Mouse (Mus musculus) ES-E14 (cell line): ENCODE measurements around the gene Epha4.

Source experiments
- MAFK ChIP-seq: IDR thresholded peaks from 2 replicates; pipeline ENCODE4 v1.6.1; 2014; ENCODE audit warnings: mild to moderate bottlenecking, low read depth, low read length, inconsistent platforms; ENCODE audit not compliant: insufficient read depth
- ZC3H11A ChIP-seq: IDR thresholded peaks from 2 replicates; pipeline ENCODE4 v1.6.1; 2012; ENCODE audit warnings: low read depth, mild to moderate bottlenecking, inconsistent platforms, low read length, borderline replicate concordance
- ZNF384 ChIP-seq: IDR thresholded peaks from 2 replicates; pipeline ENCODE4 v1.6.1; 2012; ENCODE audit warnings: low read depth, low read length, inconsistent platforms

DNA sequence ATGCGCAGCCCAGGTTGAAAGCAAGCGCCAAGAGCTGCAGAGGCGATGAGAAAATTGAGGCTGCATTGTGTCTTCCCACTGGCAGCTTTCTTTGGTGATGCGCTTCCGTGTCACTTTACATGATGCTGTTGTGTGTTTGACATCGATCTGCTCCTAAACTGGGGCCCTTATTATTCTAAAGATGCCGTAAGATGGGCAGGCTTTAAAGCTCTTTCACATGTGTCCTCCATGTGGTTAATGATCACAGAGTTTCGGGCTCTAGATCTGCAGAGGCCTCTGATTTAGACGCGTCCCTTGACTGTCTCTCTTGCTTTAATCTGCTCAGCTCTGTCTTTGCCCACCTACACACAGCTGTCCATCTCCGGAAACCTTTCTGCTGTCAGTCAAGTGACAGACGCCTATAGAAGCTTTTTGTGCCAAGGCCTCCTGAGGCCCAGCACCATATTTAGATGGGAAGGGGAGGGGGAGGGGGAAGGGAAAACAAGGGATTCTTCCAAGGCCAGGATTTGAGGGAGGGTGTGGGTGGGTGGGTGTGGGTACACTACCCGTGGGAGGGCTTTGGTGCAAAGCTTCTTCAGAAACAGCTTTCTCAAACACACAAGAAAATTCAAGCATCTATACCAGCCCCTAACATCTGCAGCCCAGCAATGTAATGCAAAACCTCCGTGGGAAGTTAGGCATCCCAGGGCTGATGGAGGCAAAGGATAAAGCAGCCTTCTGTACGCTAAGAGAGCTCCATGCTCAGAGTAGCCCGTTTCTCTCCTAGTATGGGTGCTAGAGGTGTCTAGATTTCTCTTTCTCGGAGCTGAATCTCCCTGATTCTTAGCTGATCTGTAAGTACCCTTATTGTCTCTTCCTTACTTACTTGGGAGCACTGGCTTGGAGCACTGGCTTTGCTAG lies 7.0 kb upstream of the Epha4 start:
- no peak for TF ChIP-seq ZNF384
- no peak for TF ChIP-seq MAFK
- TF ChIP-seq ZC3H11A = no peak
